Mouse (Mus musculus) heart, postnatal 0 days (tissue): ENCODE measurements at regions not wholly inside any gene's neighbourhood (a gene's known extent, or its start where the extent isn't known, plus 50 kb on each side); places are given as distances from the start of the nearest gene placed in this dataset.

Source experiments
- ATAC-seq: fragments of 200-750 bp; cut with Nextera tagmentation; 2 replicates; pipeline ENCODE4 v1.8.0; 2017; ENCODE audit warnings: low read depth, moderate number of reproducible peaks, moderate library complexity; ENCODE audit not compliant: insufficient read depth
- DNase-seq: peaks from one replicate; pipeline ENCODE4 v3.0.0-alpha.2; 2016; ENCODE audit warnings: low spot score
- H3K27ac ChIP-seq: fragments of 300-500 bp; sonication (generic); 2 replicates; pipeline ENCODE4 v1.5.1; 2014; ENCODE audit warnings: low read depth, mild to moderate bottlenecking
- H3K27me3 ChIP-seq: fragments of 300-500 bp; sonication (generic); 2 replicates; pipeline ENCODE4 v1.6.1; 2014; ENCODE audit warnings: low read length, mixed read lengths; ENCODE audit not compliant: control insufficient read depth, insufficient read depth
- H3K36me3 ChIP-seq: fragments of 300-500 bp; sonication (generic); replicated peaks from 2 replicates; pipeline ENCODE4 v1.6.1; 2014; ENCODE audit warnings: low read length, mixed read lengths; ENCODE audit not compliant: control insufficient read depth, insufficient read depth
- H3K4me1 ChIP-seq: fragments of 300-500 bp; sonication (generic); 2 replicates; pipeline ENCODE4 v1.6.1; 2014; ENCODE audit warnings: antibody characterized with exemption; ENCODE audit not compliant: control insufficient read depth, insufficient read depth
- H3K4me2 ChIP-seq: fragments of 300-500 bp; sonication (generic); 2 replicates; pipeline ENCODE4 v1.6.1; 2014; ENCODE audit warnings: low read depth, mild to moderate bottlenecking, low read length, moderate library complexity
- H3K4me3 ChIP-seq: fragments of 300-500 bp; sonication (generic); 2 replicates; pipeline ENCODE4 v1.5.1; 2014; ENCODE audit warnings: low read depth, low read length
- H3K9ac ChIP-seq: fragments of 300-500 bp; sonication (generic); replicated peaks from 2 replicates; pipeline ENCODE4 v1.6.1; 2014; ENCODE audit warnings: low read depth, low read length, mixed read lengths
- H3K9me3 ChIP-seq: fragments of 300-500 bp; sonication (generic); replicated peaks from 2 replicates; pipeline ENCODE4 v1.6.1; 2016; ENCODE audit warnings: low read length; ENCODE audit not compliant: control insufficient read depth
- CTCF ChIP-seq: IDR thresholded peaks from 2 replicates; pipeline ENCODE4 v1.5.1; 2016; ENCODE audit warnings: antibody characterized with exemption, control low read depth, low read depth
- EP300 ChIP-seq: IDR thresholded peaks from 2 replicates; pipeline ENCODE4 v1.6.1; 2016; ENCODE audit warnings: antibody characterized with exemption, low read depth
- WGBS: fragments of 180-500 bp; shearing (Covaris S2); extraction: QIAGEN DNeasy Blood & Tissue Kit; methylation state at CpG from one replicate; pipeline ENCODE4 v1.1.7; 2014; 5-methylcytosine and 5-hydroxymethylcytosine counted together

DNA sequence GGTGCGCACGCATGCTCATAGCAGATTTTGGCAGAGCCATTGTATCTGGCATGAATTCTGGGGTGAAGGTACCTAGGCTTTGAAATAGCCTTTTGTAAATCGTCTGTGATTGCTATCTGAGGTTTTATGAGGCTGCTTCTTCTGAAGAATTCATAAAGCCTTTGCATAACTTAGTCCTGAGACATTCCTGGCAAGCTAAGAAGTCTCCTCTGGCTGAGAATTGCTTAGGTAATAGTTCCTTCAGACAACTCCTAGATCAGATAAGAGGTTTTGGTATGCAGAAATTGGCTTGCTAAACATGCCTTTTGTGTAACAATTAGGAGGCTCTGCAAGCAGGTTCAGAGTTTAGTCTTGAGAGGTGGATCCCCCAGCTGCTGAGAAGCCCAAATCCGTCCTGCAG lies 82.7 kb downstream of the Pmp22 start:
- no peaks in the 10 kb centered on the region for H3K36me3 ChIP-seq
- TF ChIP-seq CTCF (no peak), EP300 (no peak)
- ATAC-seq (no peak), DNase-seq (no peak)
- H3K27me3 ChIP-seq: no peaks in the 10 kb centered on the region
- WGBS: 82% methylated on average over 4 of the region's 4 CpGs
- 0 out of 2 replicates have a peak, but pooled peaks cover 2% of the 10 kb centered on the region for H3K9me3 ChIP-seq
- no peaks in the 10 kb centered on the region for H3K4me1 ChIP-seq
- no peak overlapping the region for H3K27ac ChIP-seq
- H3K4me3 ChIP-seq: no peak overlapping the region
- H3K9ac ChIP-seq: no peak overlapping the region
- H3K4me2 ChIP-seq: no peak overlapping the region

DNA sequence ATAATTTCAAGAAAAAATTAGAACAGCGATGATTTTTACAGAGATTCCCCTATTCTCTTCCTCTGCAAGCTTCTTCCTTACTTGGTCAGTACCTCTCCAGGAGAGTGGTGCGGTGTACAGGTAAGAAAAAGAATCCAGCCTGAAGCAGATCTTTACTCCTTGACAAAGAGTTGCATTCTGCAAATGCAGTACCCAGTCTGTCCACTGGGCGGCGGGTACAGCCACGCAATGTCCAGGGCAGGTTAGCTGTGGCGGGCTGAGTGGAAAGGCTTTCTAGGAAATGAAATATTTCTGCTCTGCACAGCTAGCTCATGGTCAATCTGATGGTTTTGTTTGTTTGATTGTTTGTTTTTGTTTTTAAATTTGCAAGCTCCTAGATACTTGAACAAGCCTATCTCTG lies 84.3 kb downstream of the Pmp22 start:
- no peak for ATAC-seq

DNA sequence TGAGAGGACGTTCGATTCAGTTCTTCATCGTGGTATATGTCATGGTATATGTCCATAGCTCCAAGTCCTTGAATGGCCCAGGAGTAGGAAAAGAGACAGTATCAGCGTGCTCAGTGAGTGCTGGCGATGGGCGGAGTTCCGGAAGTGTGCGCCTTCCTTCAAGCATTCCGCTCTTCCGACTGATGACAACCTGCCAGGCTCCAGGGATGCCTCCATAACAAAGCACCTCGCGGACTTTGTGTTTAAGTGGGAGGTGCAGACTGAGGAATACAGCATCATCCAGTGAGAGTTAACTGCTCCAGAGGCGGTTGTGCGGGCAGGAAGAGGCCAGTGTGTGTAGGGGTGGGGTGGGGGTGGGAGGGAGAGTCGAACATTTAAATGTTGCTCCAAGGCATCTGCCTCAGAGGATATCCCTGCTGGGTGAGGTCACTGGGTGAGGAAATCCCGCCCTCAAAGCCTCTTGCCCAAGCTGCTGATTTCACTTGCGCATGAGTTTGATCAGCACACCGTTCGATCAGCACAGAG lies 85.2 kb downstream of the Pmp22 start:
- Histone ChIP-seq H3K36me3 (no peaks in the 10 kb centered on the region), H3K4me3 (no peak overlapping the region), H3K4me2 (no peak overlapping the region), H3K4me1 (no peaks in the 10 kb centered on the region), H3K9me3 (0 out of 2 replicates have a peak, but pooled peaks cover 2% of the 10 kb centered on the region), H3K9ac (no peak overlapping the region), H3K27me3 (no peaks in the 10 kb centered on the region), H3K27ac (no peak overlapping the region)
- no peak for DNase-seq
- WGBS: 35% methylated on average over 19 of the region's 19 CpGs
- no peak for ATAC-seq
- TF ChIP-seq CTCF (no peak), EP300 (no peak)

More for the DNA sequence above, 84.3 kb downstream of the Pmp22 start:
- Histone ChIP-seq H3K36me3 (no peaks in the 10 kb centered on the region), H3K4me1 (no peaks in the 10 kb centered on the region), H3K27ac (no peak overlapping the region), H3K9me3 (0 out of 2 replicates have a peak, but pooled peaks cover 2% of the 10 kb centered on the region), H3K4me3 (no peak overlapping the region), H3K9ac (no peak overlapping the region), H3K4me2 (no peak overlapping the region), H3K27me3 (no peaks in the 10 kb centered on the region)
- TF ChIP-seq EP300 (no peak), CTCF (peak; percentile 97)
- peak; percentile 73 for DNase-seq
- 14% methylated on average over 6 of the region's 6 CpGs for WGBS

DNA sequence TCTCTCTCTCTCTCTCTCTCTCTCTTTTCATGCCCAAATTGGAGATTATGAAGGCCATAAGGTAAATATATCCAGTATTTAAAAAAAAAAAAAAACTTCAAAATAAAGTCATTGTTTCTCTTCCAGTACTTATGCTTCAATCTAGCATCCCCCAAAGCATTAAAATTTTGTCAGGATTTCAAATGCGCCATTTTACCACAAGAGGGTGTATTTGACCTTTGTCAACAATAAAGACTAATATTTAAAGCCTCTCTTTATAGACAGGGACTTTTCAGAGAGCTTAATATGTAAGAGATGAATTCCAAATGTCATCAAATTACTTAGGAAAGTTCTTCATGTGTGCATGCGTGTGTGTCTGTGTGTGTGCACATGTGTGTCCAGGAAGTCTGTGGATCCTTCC lies 87.2 kb downstream of the Pmp22 start:
- no peak for TF ChIP-seq EP300
- 0 out of 2 replicates have a peak, but pooled peaks have one; percentile 19 for TF ChIP-seq CTCF
- DNase-seq (peak; percentile 13), ATAC-seq (no peak)
- no peak overlapping the region for H3K9ac ChIP-seq
- H3K4me2 ChIP-seq: no peak overlapping the region
- H3K27ac ChIP-seq: no peak overlapping the region
- H3K9me3 ChIP-seq: 0 out of 2 replicates have a peak, but pooled peaks cover 2% of the 10 kb centered on the region
- H3K4me3 ChIP-seq: no peak overlapping the region
- 85% methylated on average over 2 of the region's 2 CpGs for WGBS
- H3K36me3 ChIP-seq: no peaks in the 10 kb centered on the region
- H3K27me3 ChIP-seq: no peaks in the 10 kb centered on the region
- 0 out of 2 replicates have a peak, but pooled peaks cover 3% of the 10 kb centered on the region for H3K4me1 ChIP-seq

DNA sequence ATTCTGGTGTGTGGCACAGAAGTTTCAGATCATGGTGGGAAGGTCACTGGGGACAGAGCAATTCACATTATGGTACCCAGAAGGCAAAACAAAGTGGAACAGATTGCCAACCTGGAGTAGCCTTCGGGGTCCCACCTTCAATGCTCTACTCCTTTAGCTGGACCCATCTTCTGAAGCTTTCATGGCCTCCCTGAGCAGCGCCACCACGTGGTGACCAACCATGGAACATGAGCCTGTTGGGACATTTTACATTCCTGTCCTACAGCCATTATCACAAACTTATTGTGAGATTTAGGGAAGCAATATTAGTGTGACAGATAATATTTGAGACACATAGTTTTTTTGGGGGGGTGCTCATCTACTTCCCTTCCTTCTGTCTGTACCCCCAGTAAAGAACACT lies 88.3 kb downstream of the Pmp22 start:
- H3K4me3 ChIP-seq: no peak overlapping the region
- no peaks in the 10 kb centered on the region for H3K27me3 ChIP-seq
- H3K4me1 ChIP-seq: 0 out of 2 replicates have a peak, but pooled peaks cover 3% of the 10 kb centered on the region
- no peak overlapping the region for H3K9ac ChIP-seq
- 0 out of 2 replicates have a peak, but pooled peaks cover 2% of the 10 kb centered on the region for H3K9me3 ChIP-seq
- no peak for ATAC-seq
- no peak for DNase-seq
- peak; percentile 11; the same call in 1 of the 2 replicates for TF ChIP-seq CTCF
- no peak for TF ChIP-seq EP300
- H3K4me2 ChIP-seq: no peak overlapping the region
- no peaks in the 10 kb centered on the region for H3K36me3 ChIP-seq
- 68% methylated on average over 3 of the region's 3 CpGs for WGBS
- H3K27ac ChIP-seq: no peak overlapping the region

DNA sequence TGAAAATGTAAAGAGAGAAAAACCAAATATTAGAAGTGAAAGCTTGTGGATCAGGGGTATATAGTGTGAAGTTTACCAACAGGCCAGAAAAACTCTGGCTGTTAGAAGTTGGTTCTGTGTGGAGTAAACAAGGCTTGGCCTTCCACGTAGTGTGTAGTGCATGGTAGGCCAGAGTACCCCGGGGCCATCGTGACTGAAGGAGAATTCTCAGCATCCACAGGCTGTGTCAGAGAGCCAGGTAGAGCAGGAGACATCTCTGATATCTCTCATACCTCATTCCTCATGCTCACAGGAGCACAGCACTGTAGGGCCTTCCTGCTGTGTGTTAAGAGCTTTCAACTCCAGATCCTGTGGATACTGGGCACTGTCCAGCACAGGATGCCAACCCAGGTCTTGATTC lies 97.7 kb downstream of the Pmp22 start:
- Histone ChIP-seq H3K4me1 (no peaks in the 10 kb centered on the region), H3K4me3 (no peak overlapping the region), H3K27me3 (no peaks in the 10 kb centered on the region), H3K27ac (no peak overlapping the region), H3K9ac (no peak overlapping the region), H3K4me2 (no peak overlapping the region), H3K36me3 (no peaks in the 10 kb centered on the region), H3K9me3 (no peaks in the 10 kb centered on the region)
- no peak for ATAC-seq
- DNase-seq: no peak
- TF ChIP-seq EP300 (no peak), CTCF (no peak)
- 90% methylated on average over 3 of the region's 3 CpGs for WGBS
